Mouse (Mus musculus): ENCODE measurements at regions not wholly inside any gene's neighbourhood (a gene's known extent, or its start where the extent isn't known, plus 50 kb on each side); places are given as distances from the start of the nearest gene placed in this dataset.
A peak's percentile ranks its signal among the peaks of the same experiment; 100 is the strongest.

GRCm38 (mm10) chr14:25106451-25106850, 352.5 kb upstream of the Zmiz1 start:
- H3K4me1 ChIP-seq (ENCODE audit: control insufficient read depth, insufficient read depth, low read length): peaks cover 26% of the 10 kb centered on the region
- no peaks in the 10 kb centered on the region for H3K36me3 ChIP-seq (ENCODE audit: control insufficient read depth, insufficient read depth, low read length)
- ATAC-seq (ENCODE audit: insufficient read depth, low FRiP score, low TSS enrichment) (no peak), DNase-seq (ENCODE audit: low spot score) (no peak)
- H3K4me2 ChIP-seq (ENCODE audit: low read depth): no peak overlapping the region
- no peaks in the 10 kb centered on the region for H3K27me3 ChIP-seq (ENCODE audit: control insufficient read depth, insufficient read depth, low read length)
- WGBS: 98% methylated on average over 2 of the region's 2 CpGs
- H3K27ac ChIP-seq (ENCODE audit: low read depth, low read length): no peak overlapping the region
- no peaks in the 10 kb centered on the region for H3K9me3 ChIP-seq (ENCODE audit: control insufficient read depth, low read length)
- no peak overlapping the region for H3K9ac ChIP-seq (ENCODE audit: low read length)
- no peak overlapping the region for H3K4me3 ChIP-seq (ENCODE audit: low read depth, low read length)

DNA sequence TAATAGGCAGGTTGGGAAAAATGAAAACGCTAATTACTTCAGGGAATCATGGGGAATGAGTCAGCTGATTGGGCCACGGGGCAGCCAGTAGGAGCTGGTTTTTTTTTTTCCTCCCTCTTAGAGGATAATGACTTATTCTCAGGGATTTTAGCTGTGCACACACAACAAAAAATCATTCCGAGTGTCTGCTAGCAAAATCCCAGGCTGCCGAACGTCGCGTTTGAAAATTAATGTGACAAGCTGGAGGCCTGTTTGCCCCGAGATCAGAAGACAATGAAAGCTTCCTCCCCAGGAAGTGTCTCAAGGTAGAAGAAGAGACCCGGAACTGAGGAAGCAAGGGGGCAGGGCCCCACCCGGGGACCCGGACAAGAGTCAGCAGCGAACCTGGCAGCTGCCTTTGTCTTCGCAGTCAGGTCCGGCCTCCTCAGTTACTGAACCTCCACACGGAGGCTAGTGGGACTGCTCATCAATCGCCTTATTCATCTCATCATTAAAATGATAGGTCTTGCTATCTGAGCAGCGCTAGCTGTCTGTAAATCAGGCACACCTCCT, 350.8 kb upstream of the Zmiz1 start:
- no peaks in the 10 kb centered on the region for H3K9me3 ChIP-seq (ENCODE audit: control insufficient read depth, low read length)
- peaks cover 26% of the 10 kb centered on the region for H3K4me1 ChIP-seq (ENCODE audit: control insufficient read depth, insufficient read depth, low read length)
- WGBS: 14% methylated on average over 17 of the region's 17 CpGs
- H3K4me3 ChIP-seq (ENCODE audit: low read depth, low read length): no peak overlapping the region
- DNase-seq (ENCODE audit: low spot score) (peak; percentile 80), ATAC-seq (ENCODE audit: insufficient read depth, low FRiP score, low TSS enrichment) (peak; percentile 61)
- peak overlapping the region; percentile 99 for H3K27ac ChIP-seq (ENCODE audit: low read depth, low read length)
- H3K4me2 ChIP-seq (ENCODE audit: low read depth): peak overlapping the region; percentile 32
- H3K36me3 ChIP-seq (ENCODE audit: control insufficient read depth, insufficient read depth, low read length): no peaks in the 10 kb centered on the region
- H3K27me3 ChIP-seq (ENCODE audit: control insufficient read depth, insufficient read depth, low read length): no peaks in the 10 kb centered on the region
- peak overlapping the region; percentile 61 for H3K9ac ChIP-seq (ENCODE audit: low read length)

DNA sequence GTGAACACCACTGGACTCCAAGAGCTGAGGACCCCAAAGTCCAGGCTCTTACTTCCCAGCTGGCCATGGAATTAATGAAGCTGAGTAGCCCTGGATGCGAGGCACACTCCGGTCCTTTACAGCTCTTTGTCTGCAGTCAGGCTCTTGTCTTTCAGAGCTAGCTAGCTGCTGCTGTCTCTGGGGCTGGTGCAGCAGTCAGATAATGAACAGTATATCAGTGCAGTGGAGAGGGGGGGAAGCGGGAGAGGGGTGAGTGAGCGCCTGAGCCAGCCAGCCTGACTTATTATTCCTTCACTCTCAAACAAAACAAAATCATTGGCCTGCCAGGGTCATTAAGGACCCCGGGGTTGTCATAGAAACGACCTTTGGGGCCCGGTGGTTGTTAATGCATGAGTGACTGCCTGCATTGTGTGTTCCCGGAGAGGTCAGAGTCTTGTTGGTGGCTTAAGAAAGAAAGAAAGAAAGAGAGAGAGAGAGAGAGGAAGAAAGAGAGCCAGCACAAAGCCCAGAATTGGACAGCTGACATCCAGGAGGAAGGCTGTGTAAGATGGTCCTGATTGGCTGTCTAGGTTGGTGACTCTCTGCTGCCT, 350.2 kb upstream of the Zmiz1 start:
- DNase-seq (ENCODE audit: low spot score) (peak; percentile 92), ATAC-seq (ENCODE audit: insufficient read depth, low FRiP score, low TSS enrichment) (peak; percentile 96)
- Histone ChIP-seq H3K27ac (ENCODE audit: low read depth, low read length) (peak overlapping the region; percentile 99), H3K4me2 (ENCODE audit: low read depth) (peak overlapping the region; percentile 32), H3K36me3 (ENCODE audit: control insufficient read depth, insufficient read depth, low read length) (no peaks in the 10 kb centered on the region), H3K9me3 (ENCODE audit: control insufficient read depth, low read length) (no peaks in the 10 kb centered on the region), H3K4me1 (ENCODE audit: control insufficient read depth, insufficient read depth, low read length) (peaks cover 26% of the 10 kb centered on the region), H3K4me3 (ENCODE audit: low read depth, low read length) (no peak overlapping the region), H3K27me3 (ENCODE audit: control insufficient read depth, insufficient read depth, low read length) (no peaks in the 10 kb centered on the region), H3K9ac (ENCODE audit: low read length) (peak overlapping the region; percentile 61)
- under 1% methylated on average over 8 of the region's 8 CpGs for WGBS

DNA sequence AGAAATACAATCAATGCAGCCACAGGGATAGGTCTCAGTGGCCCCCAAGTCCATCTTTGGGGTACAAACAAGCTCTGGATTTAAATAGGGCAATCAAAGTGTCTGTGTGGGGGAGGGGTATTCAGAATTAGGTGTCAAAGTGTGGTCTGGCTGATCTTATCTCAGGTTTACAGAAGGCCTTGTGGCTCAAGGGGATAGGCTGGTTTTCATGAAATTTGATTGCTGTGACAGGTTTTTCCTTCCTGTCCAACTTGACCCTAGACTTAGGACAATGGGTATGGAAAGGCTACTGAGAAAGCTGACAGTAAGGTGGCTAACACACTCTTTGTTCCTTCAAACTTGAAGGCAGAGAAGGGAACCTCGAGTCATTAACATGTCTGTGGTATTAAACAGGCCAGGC, 349.3 kb upstream of the Zmiz1 start:
- peaks cover 26% of the 10 kb centered on the region for H3K4me1 ChIP-seq (ENCODE audit: control insufficient read depth, insufficient read depth, low read length)
- H3K4me3 ChIP-seq (ENCODE audit: low read depth, low read length): no peak overlapping the region
- H3K27me3 ChIP-seq (ENCODE audit: control insufficient read depth, insufficient read depth, low read length): no peaks in the 10 kb centered on the region
- H3K36me3 ChIP-seq (ENCODE audit: control insufficient read depth, insufficient read depth, low read length): no peaks in the 10 kb centered on the region
- ATAC-seq (ENCODE audit: insufficient read depth, low FRiP score, low TSS enrichment) (no peak), DNase-seq (ENCODE audit: low spot score) (no peak)
- no peaks in the 10 kb centered on the region for H3K9me3 ChIP-seq (ENCODE audit: control insufficient read depth, low read length)
- H3K9ac ChIP-seq (ENCODE audit: low read length): no peak overlapping the region
- H3K27ac ChIP-seq (ENCODE audit: low read depth, low read length): peak overlapping the region; percentile 99
- 34% methylated on average over 1 of the region's 1 CpGs for WGBS
- no peak overlapping the region for H3K4me2 ChIP-seq (ENCODE audit: low read depth)

DNA sequence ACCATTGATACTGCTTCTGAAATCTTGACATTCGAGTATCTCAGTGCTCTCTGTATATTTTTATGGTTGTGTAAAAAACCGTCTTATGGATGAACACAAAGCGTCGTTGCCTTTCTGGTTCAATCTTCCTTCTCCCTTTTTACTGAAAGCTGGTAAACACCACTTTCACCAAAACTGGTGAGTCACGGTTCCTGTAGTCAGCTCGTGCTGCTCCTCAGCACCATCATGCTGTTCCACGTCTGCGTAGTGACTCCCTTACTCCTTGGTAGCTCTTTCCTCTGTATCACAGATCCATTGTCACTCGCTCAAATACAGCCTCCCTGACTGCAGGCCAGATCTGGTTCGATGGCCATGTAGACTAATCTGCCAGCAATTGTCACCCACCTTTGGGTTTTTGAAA, 346.2 kb upstream of the Zmiz1 start:
- Histone ChIP-seq H3K4me1 (ENCODE audit: control insufficient read depth, insufficient read depth, low read length) (peaks cover 28% of the 10 kb centered on the region), H3K9ac (ENCODE audit: low read length) (no peak overlapping the region), H3K9me3 (ENCODE audit: control insufficient read depth, low read length) (no peaks in the 10 kb centered on the region), H3K27me3 (ENCODE audit: control insufficient read depth, insufficient read depth, low read length) (no peaks in the 10 kb centered on the region), H3K4me3 (ENCODE audit: low read depth, low read length) (no peak overlapping the region), H3K27ac (ENCODE audit: low read depth, low read length) (no peak overlapping the region), H3K4me2 (ENCODE audit: low read depth) (no peak overlapping the region), H3K36me3 (ENCODE audit: control insufficient read depth, insufficient read depth, low read length) (no peaks in the 10 kb centered on the region)
- DNase-seq (ENCODE audit: low spot score) (no peak), ATAC-seq (ENCODE audit: insufficient read depth, low FRiP score, low TSS enrichment) (no peak)
- 89% methylated on average over 10 of the region's 10 CpGs for WGBS

DNA sequence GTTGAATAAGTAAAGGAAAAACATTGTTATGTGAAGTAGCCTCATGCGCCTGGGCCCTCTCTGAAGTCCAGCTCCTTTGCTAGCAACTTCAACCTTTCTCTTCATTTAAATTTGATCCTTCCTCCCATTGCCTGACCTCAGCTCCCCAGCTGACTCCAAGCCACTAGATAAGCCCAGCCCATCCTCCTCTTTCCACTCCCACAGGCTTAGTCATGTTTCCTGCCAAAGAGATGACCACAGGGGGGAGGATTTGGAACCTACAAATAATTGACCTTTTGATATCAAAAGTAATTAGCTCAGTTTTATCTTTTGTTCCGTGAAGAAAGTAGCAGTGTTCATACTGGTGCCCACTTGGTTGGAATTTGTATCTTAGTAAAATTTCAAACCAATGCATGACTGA, 345.7 kb upstream of the Zmiz1 start:
- ATAC-seq (ENCODE audit: insufficient read depth, low FRiP score, low TSS enrichment) (no peak), DNase-seq (ENCODE audit: low spot score) (no peak)
- Histone ChIP-seq H3K36me3 (ENCODE audit: control insufficient read depth, insufficient read depth, low read length) (no peaks in the 10 kb centered on the region), H3K9me3 (ENCODE audit: control insufficient read depth, low read length) (no peaks in the 10 kb centered on the region), H3K4me3 (ENCODE audit: low read depth, low read length) (no peak overlapping the region), H3K9ac (ENCODE audit: low read length) (no peak overlapping the region), H3K4me1 (ENCODE audit: control insufficient read depth, insufficient read depth, low read length) (peaks cover 23% of the 10 kb centered on the region), H3K27me3 (ENCODE audit: control insufficient read depth, insufficient read depth, low read length) (no peaks in the 10 kb centered on the region), H3K4me2 (ENCODE audit: low read depth) (no peak overlapping the region), H3K27ac (ENCODE audit: low read depth, low read length) (no peak overlapping the region)
- 90% methylated on average over 2 of the region's 2 CpGs for WGBS

GRCm38 (mm10) chr14:25116424-25116823, 342.6 kb upstream of the Zmiz1 start:
- WGBS: 51% methylated on average over 4 of the region's 4 CpGs
- ATAC-seq (ENCODE audit: insufficient read depth, low FRiP score, low TSS enrichment) (no peak), DNase-seq (ENCODE audit: low spot score) (peak; percentile 68)

GRCm38 (mm10) chr14:25119999-25120398, 339.0 kb upstream of the Zmiz1 start:
- 83% methylated on average over 4 of the region's 4 CpGs for WGBS
- Histone ChIP-seq H3K27me3 (ENCODE audit: control insufficient read depth, insufficient read depth, low read length) (no peaks in the 10 kb centered on the region), H3K36me3 (ENCODE audit: control insufficient read depth, insufficient read depth, low read length) (no peaks in the 10 kb centered on the region), H3K27ac (ENCODE audit: low read depth, low read length) (no peak overlapping the region), H3K4me2 (ENCODE audit: low read depth) (no peak overlapping the region), H3K9me3 (ENCODE audit: control insufficient read depth, low read length) (no peaks in the 10 kb centered on the region), H3K4me1 (ENCODE audit: control insufficient read depth, insufficient read depth, low read length) (peaks cover 16% of the 10 kb centered on the region), H3K4me3 (ENCODE audit: low read depth, low read length) (no peak overlapping the region), H3K9ac (ENCODE audit: low read length) (no peak overlapping the region)
- DNase-seq (ENCODE audit: low spot score) (no peak), ATAC-seq (ENCODE audit: insufficient read depth, low FRiP score, low TSS enrichment) (no peak)

More at GRCm38 (mm10) chr14:25116424-25116823, 342.6 kb upstream of the Zmiz1 start:
- Histone ChIP-seq H3K9ac (ENCODE audit: low read length) (no peak overlapping the region), H3K4me1 (ENCODE audit: control insufficient read depth, insufficient read depth, low read length) (peaks cover 4% of the 10 kb centered on the region; the same call in 1 of the 2 replicates), H3K4me2 (ENCODE audit: low read depth) (no peak overlapping the region), H3K4me3 (ENCODE audit: low read depth, low read length) (no peak overlapping the region), H3K9me3 (ENCODE audit: control insufficient read depth, low read length) (no peaks in the 10 kb centered on the region), H3K36me3 (ENCODE audit: control insufficient read depth, insufficient read depth, low read length) (no peaks in the 10 kb centered on the region), H3K27ac (ENCODE audit: low read depth, low read length) (no peak overlapping the region), H3K27me3 (ENCODE audit: control insufficient read depth, insufficient read depth, low read length) (no peaks in the 10 kb centered on the region)

- peaks cover 14% of the 10 kb centered on the region for H3K4me1 ChIP-seq (ENCODE audit: control insufficient read depth, insufficient read depth, low read length)
- ATAC-seq (ENCODE audit: insufficient read depth, low FRiP score, low TSS enrichment): no peak
- no peaks in the 10 kb centered on the region for H3K9me3 ChIP-seq (ENCODE audit: control insufficient read depth, low read length)
- no peaks in the 10 kb centered on the region for H3K36me3 ChIP-seq (ENCODE audit: control insufficient read depth, insufficient read depth, low read length)
- 66% methylated on average over 8 of the region's 8 CpGs for WGBS
- no peak overlapping the region for H3K9ac ChIP-seq (ENCODE audit: low read length)
- no peak overlapping the region for H3K4me2 ChIP-seq (ENCODE audit: low read depth)
- H3K27ac ChIP-seq (ENCODE audit: low read depth, low read length): no peak overlapping the region
- no peak overlapping the region for H3K4me3 ChIP-seq (ENCODE audit: low read depth, low read length)
- no peaks in the 10 kb centered on the region for H3K27me3 ChIP-seq (ENCODE audit: control insufficient read depth, insufficient read depth, low read length)
- DNase-seq (ENCODE audit: low spot score): no peak
These were observed 338.5 kb upstream of the Zmiz1 start for GRCm38 (mm10) chr14:25120506-25120905.

All from neural tube, embryonic 11.5 days (tissue).